Mouse (Mus musculus): Measurements from ENCODE around the gene Mgst3.

- no peak for TF ChIP-seq CTCF (IDR thresholded peaks at IDR 0.05; ENCODE audit: borderline replicate concordance, control insufficient read depth, extremely low read depth, insufficient read depth, low read length, poor library complexity)
- no peak for TF ChIP-seq POLR2A (IDR thresholded peaks at IDR 0.05; ENCODE audit: control insufficient read depth, extremely low read depth, insufficient read depth, low read length, poor library complexity)
Observed at GRCm38 (mm10) chr1:167368018-167368417, 25.6 kb downstream of the Mgst3 start.

Data from thymus, adult 2 months (tissue).